Mouse (Mus musculus): Measurements from ENCODE around the gene Nmi. TPM values are rescaled to one million over a fixed set of nuclear protein-coding genes. Genes with fewer than 3 reads are reported as not detected.

Gene Nmi
- polyA plus RNA-seq, 1 experiment from 2014 or later, result 4.3 TPM

DNA sequence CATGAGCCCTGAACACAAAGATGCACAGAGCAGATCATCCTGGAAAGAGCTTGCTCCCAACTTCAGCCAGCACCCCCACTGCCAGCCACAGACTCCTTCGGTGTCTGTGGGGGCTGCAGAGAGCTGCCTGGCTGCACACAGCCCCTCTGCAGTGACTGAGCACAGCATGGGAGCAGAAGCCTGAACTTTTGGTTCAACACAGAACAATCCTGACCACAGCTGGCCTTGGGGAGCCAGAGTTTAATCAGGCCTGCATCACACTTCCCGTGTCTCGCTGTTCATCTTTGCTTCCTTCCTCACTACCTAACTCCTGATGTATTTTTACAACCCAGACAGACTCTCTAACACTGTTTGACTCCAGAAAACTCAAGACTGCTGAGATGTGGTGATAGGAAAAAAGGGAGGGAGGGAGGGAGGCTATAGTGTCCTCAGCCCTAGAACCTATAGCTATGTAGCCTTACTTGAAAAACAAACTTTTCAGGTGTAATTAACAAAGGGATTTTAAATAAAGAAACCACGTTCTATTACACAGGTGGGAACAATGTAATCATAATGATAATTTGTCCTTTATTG, 65.7 kb downstream of the Nmi start:
- ATAC-seq, result no peak
- 40% methylated on average over 4 of the region's 4 CpGs for WGBS
- Histone ChIP-seq H3K36me3 (ENCODE audit: control insufficient read depth, insufficient read depth, low read length) (no peaks in the 10 kb centered on the region), H3K9ac (ENCODE audit: low read depth, low read length) (no peak overlapping the region), H3K27me3 (ENCODE audit: control insufficient read depth, insufficient read depth, low read depth, low read length) (no peaks in the 10 kb centered on the region), H3K4me2 (ENCODE audit: low read length) (no peak overlapping the region), H3K9me3 (replicated peaks; ENCODE audit: control insufficient read depth, low read length, poor library complexity, severe bottlenecking) (no peaks in the 10 kb centered on the region), H3K27ac (ENCODE audit: low read length) (no peak overlapping the region), H3K4me3 (ENCODE audit: low read depth, low read length) (no peak overlapping the region), H3K4me1 (ENCODE audit: control insufficient read depth, insufficient read depth, low read length) (no peaks in the 10 kb centered on the region)

DNA sequence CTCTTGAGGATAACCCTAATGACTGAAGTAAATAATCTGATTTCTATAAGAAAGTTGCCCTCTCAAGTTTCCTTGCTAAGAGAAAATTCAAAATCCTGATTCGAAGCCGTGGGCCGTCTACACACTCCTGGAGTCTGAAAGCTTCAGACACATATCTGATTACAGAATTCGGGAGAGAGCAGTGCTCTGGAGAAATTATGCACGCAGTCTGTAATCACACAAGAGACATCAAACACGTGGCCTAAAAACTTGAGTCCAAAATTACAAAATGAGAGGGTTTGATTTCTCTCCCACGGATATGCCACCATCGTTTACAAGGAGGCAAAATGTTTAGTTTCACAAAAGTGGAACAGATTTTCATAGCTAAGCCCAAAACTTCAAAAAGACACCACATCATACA, 67.7 kb downstream of the Nmi start:
- Histone ChIP-seq H3K36me3 (ENCODE audit: control insufficient read depth, insufficient read depth, low read length) (no peaks in the 10 kb centered on the region), H3K4me3 (ENCODE audit: low read depth, low read length) (no peak overlapping the region), H3K4me1 (ENCODE audit: control insufficient read depth, insufficient read depth, low read length) (no peaks in the 10 kb centered on the region), H3K9me3 (replicated peaks; ENCODE audit: control insufficient read depth, low read length, poor library complexity, severe bottlenecking) (no peaks in the 10 kb centered on the region), H3K9ac (ENCODE audit: low read depth, low read length) (no peak overlapping the region), H3K27me3 (ENCODE audit: control insufficient read depth, insufficient read depth, low read depth, low read length) (no peaks in the 10 kb centered on the region), H3K4me2 (ENCODE audit: low read length) (no peak overlapping the region), H3K27ac (ENCODE audit: low read length) (no peak overlapping the region)
- no peak for ATAC-seq
- 85% methylated on average over 8 of the region's 8 CpGs for WGBS

Other genes with a start within 250 kb of the Nmi start
- gene Rbm43, start 38.3 kb downstream of the Nmi start, polyA plus RNA-seq (2015; fragmentation: Nextera tagmentation; extraction: Ambion mirVana), result 6.5 and 9.4 TPM in 2 replicates
- 2.8 and 3.8 TPM in 2 replicates for gene Tnfaip6, start 64.5 kb upstream of the Nmi start, polyA plus RNA-seq (2015; fragmentation: Nextera tagmentation; extraction: Ambion mirVana)
- gene Rif1, start 99.3 kb upstream of the Nmi start, polyA plus RNA-seq (2015; fragmentation: Nextera tagmentation; extraction: Ambion mirVana), result 18.2 and 19.3 TPM in 2 replicates